Mouse (Mus musculus): ENCODE data around the gene Nek10. TPM values are rescaled to one million over a fixed set of nuclear protein-coding genes. Genes with fewer than 3 reads are reported as not detected.
A peak's percentile ranks its signal among the peaks of the same experiment; 100 is the strongest.

The Nek10 gene
- total RNA-seq, 2 experiments from 2014 or later, result 1.9 to 2.1 TPM

- intact Hi-C loops (cut with DNase I), result no loop called here
- no peak for DNase-seq (ENCODE audit: low spot score in 2 of 2)
Measured at GRCm38 (mm10) chr14:14869239-14869638, 66.0 kb downstream of the Nek10 start.

GRCm38 (mm10) chr14:14870059-14870458 lies 66.8 kb downstream of the Nek10 start:
- no peak for DNase-seq (ENCODE audit: low spot score in 2 of 2)
- intact Hi-C loops (cut with DNase I), result no loop called here

GRCm38 (mm10) chr14:14870463-14870862 lies 67.2 kb downstream of the Nek10 start:
- intact Hi-C loops (cut with DNase I), result no loop called here

GRCm38 (mm10) chr14:14871121-14871520 lies 67.9 kb downstream of the Nek10 start:
- intact Hi-C loops (cut with DNase I), result no loop called here
- no peak for DNase-seq (ENCODE audit: low spot score in 2 of 2)

More at GRCm38 (mm10) chr14:14870463-14870862, 67.2 kb downstream of the Nek10 start:
- DNase-seq (ENCODE audit: low spot score in 2 of 2), result no peak

GRCm38 (mm10) chr14:14871700-14872099 lies 68.5 kb downstream of the Nek10 start:
- DNase-seq (ENCODE audit: low spot score in 2 of 2), result no peak
- intact Hi-C loops (cut with DNase I), result no loop called here

GRCm38 (mm10) chr14:14893932-14894652 lies 90.9 kb downstream of the Nek10 start:
- no peak for DNase-seq (ENCODE audit: low spot score in 2 of 2)
- intact Hi-C loops (cut with DNase I), result no loop called here

GRCm38 (mm10) chr14:14894776-14895175 lies 91.6 kb downstream of the Nek10 start:
- intact Hi-C loops (cut with DNase I), result no loop called here
- no peak for DNase-seq (ENCODE audit: low spot score in 2 of 2)

GRCm38 (mm10) chr14:14895363-14895762 lies 92.1 kb downstream of the Nek10 start:
- intact Hi-C loops (cut with DNase I), result no loop called here
- DNase-seq (ENCODE audit: low spot score in 2 of 2), result no peak

GRCm38 (mm10) chr14:14896399-14897136 lies 93.4 kb downstream of the Nek10 start:
- intact Hi-C loops (cut with DNase I), result no loop called here
- DNase-seq (ENCODE audit: low spot score in 2 of 2), result no peak

GRCm38 (mm10) chr14:14904750-14905529 lies 101.7 kb downstream of the Nek10 start:
- intact Hi-C loops (cut with DNase I), result loop anchor here (1.0 to 5.0 kb wide), 2 partner anchors 42 to 82 kb away; no protein-coding TSS in a partner anchor
- peak; percentile 79 to 88 for DNase-seq (ENCODE audit: low spot score in 2 of 2)

- DNase-seq (ENCODE audit: low spot score in 2 of 2), result no peak
- intact Hi-C loops (cut with DNase I), result loop anchor here (1.0 to 5.0 kb wide), 2 partner anchors 42 to 82 kb away; no protein-coding TSS in a partner anchor
Measured at GRCm38 (mm10) chr14:14905530-14905852, 102.3 kb downstream of the Nek10 start.

GRCm38 (mm10) chr14:14925615-14926014 lies 122.4 kb downstream of the Nek10 start:
- peak in 1 of 2 experiments; percentile 45 for DNase-seq (ENCODE audit: low spot score in 2 of 2)
- intact Hi-C loops (cut with DNase I), result loop anchor here (5.0 kb wide), 1 partner anchor 57 kb away; no protein-coding TSS in a partner anchor

- DNase-seq (ENCODE audit: low spot score in 2 of 2), result no peak
- intact Hi-C loops (cut with DNase I), result loop anchor here (5.0 kb wide), 1 partner anchor 55 kb away; no protein-coding TSS in a partner anchor
Measured at GRCm38 (mm10) chr14:14927559-14927958, 124.3 kb downstream of the Nek10 start.

- intact Hi-C loops (cut with DNase I), result no loop called here
- DNase-seq (ENCODE audit: low spot score in 2 of 2), result no peak
Measured at GRCm38 (mm10) chr14:14934977-14935376, 131.8 kb downstream of the Nek10 start.

- intact Hi-C loops (cut with DNase I), result no loop called here
- peak in 1 of 2 experiments; percentile 37 for DNase-seq (ENCODE audit: low spot score in 2 of 2)
Measured at GRCm38 (mm10) chr14:14945930-14946329, 142.7 kb downstream of the Nek10 start.

- DNase-seq (ENCODE audit: low spot score in 2 of 2), result no peak
- intact Hi-C loops (cut with DNase I), result no loop called here
Measured at GRCm38 (mm10) chr14:14949023-14949422, 145.8 kb downstream of the Nek10 start.

GRCm38 (mm10) chr14:14951808-14952207 lies 148.6 kb downstream of the Nek10 start:
- intact Hi-C loops (cut with DNase I), result no loop called here

GRCm38 (mm10) chr14:14959780-14960440 lies 156.7 kb downstream of the Nek10 start:
- DNase-seq (ENCODE audit: low spot score in 2 of 2), result peak in 1 of 2 experiments; percentile 55
- intact Hi-C loops (cut with DNase I), result no loop called here

More at GRCm38 (mm10) chr14:14951808-14952207, 148.6 kb downstream of the Nek10 start:
- DNase-seq (ENCODE audit: low spot score in 2 of 2), result no peak

- DNase-seq (ENCODE audit: low spot score in 2 of 2), result no peak
- intact Hi-C loops (cut with DNase I), result no loop called here
Measured at GRCm38 (mm10) chr14:14960441-14960988, 157.3 kb downstream of the Nek10 start.

All from left cerebral cortex, postnatal 25 days (tissue).